Mouse (Mus musculus) intestine, embryonic 15.5 days (tissue): ENCODE data around the gene Tmem117. TPM values are rescaled to one million over a fixed set of nuclear protein-coding genes. Genes with fewer than 3 reads are reported as not detected.

Source experiments
- ATAC-seq: fragments of 200-750 bp; cut with Nextera tagmentation; 2 replicates; pipeline ENCODE4 v1.8.0; 2017; ENCODE audit warnings: moderate TSS enrichment, moderate library complexity
- H3K27ac ChIP-seq: fragments of 300-500 bp; sonication (generic); 2 replicates; pipeline ENCODE4 v1.5.1; 2015; ENCODE audit warnings: mild to moderate bottlenecking, inconsistent platforms
- H3K27me3 ChIP-seq: fragments of 300-500 bp; sonication (generic); replicated peaks from 2 replicates; pipeline ENCODE4 v1.6.1; 2015; ENCODE audit warnings: inconsistent platforms
- H3K36me3 ChIP-seq: fragments of 300-500 bp; sonication (generic); 2 replicates; pipeline ENCODE4 v1.6.1; 2015; ENCODE audit warnings: inconsistent platforms
- H3K4me1 ChIP-seq: fragments of 300-500 bp; sonication (generic); replicated peaks from 2 replicates; pipeline ENCODE4 v1.6.1; 2015; ENCODE audit warnings: inconsistent platforms
- H3K4me2 ChIP-seq: fragments of 300-500 bp; sonication (generic); replicated peaks from 2 replicates; pipeline ENCODE4 v1.6.1; 2015; ENCODE audit warnings: mild to moderate bottlenecking, inconsistent platforms
- H3K4me3 ChIP-seq: fragments of 300-500 bp; sonication (generic); replicated peaks from 2 replicates; pipeline ENCODE4 v1.5.1; 2015; ENCODE audit warnings: inconsistent platforms
- H3K9ac ChIP-seq: fragments of 300-500 bp; sonication (generic); 2 replicates; pipeline ENCODE4 v1.6.1; 2015; ENCODE audit warnings: inconsistent platforms
- H3K9me3 ChIP-seq: fragments of 300-500 bp; sonication (generic); 2 replicates; pipeline ENCODE4 v1.6.1; 2016; ENCODE audit warnings: inconsistent platforms
- WGBS: fragments of 180-500 bp; shearing (Covaris S2); methylation state at CpG from one replicate; pipeline ENCODE4 v1.1.7; 2015; 5-methylcytosine and 5-hydroxymethylcytosine counted together
- polyA plus RNA-seq: library from polyadenylated mRNA; unstranded; fragments of >200 nt; fragmentation: Nextera tagmentation; extraction: Ambion mirVana; gene quantifications from 2 replicates; pipeline ENCODE4 v1.2.1, GENCODE M21; 2015

The Tmem117 gene
- polyA plus RNA-seq, 1 experiment from 2014 or later = 2.5 TPM

DNA sequence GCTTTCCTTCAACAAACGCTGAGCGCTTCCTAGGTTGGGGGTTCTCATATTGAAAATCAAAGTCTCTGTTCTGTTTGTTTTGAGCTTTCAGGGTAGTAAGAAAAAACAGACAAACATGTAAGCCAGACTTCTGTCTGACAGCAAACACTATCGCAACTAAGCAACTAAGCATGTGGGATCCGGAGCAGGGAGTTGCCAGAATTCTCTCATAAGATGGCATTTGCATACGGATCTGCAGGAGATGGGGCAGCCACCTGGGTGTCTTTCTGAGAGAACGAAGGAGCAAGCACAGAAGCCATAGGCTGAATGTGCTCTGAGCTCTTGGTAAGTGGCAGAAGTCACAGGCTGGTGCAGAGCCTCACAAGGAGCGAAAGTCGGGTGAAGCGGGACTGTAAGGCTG lies 22.3 kb downstream of the Tmem117 start:
- Histone ChIP-seq H3K36me3 (no peaks in the 10 kb centered on the region), H3K4me3 (no peak overlapping the region), H3K27me3 (no peaks in the 10 kb centered on the region), H3K9ac (no peak overlapping the region), H3K27ac (no peak overlapping the region), H3K9me3 (no peaks in the 10 kb centered on the region), H3K4me1 (0 out of 2 replicates have a peak, but pooled peaks cover 4% of the 10 kb centered on the region), H3K4me2 (no peak overlapping the region)
- 69% methylated on average over 9 of the region's 9 CpGs for WGBS
- no peak for ATAC-seq

DNA sequence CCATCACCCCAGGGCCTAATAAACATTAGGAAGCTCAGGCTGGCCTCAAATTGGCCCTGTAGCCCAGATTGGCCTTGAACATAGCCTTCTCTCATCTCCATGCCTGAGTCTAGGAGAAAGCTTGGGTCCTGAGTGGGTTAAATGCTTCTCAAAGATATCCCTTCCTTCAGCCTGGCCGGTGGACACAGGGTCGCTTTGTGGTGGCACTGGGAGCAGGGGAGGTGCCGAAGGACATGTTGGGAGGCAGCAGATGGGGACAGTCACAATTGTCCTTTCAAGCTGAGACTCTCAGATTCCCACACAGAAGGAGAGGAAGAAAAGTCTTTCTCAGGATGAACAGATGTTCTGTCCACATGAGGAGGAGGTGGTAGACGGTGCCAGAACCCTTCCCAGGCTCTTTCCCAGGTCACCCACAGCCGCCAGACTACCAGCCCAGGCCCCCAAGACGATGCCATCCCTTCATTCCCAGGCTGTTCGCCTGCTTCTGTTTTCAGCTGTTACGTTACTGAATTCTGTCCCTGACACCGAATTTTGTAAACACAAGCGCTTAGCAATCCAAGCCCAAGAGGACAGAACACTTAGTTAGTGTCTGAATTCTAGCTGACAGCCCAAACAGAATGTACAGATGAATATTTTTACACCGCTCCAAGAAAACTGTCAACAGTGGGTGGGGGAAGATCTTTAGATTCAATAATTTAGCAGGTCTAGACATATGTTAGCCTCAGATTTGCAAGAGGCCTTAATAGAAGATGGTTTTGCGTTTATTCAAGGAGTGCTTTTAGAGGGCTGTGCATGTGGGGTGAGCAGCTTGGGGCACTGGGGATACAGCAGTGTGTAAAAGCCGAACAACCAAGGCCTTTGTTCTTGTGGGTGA lies 23.2 kb downstream of the Tmem117 start:
- no peaks in the 10 kb centered on the region for H3K36me3 ChIP-seq
- ATAC-seq = no peak
- no peaks in the 10 kb centered on the region for H3K9me3 ChIP-seq
- no peak overlapping the region for H3K27ac ChIP-seq
- no peak overlapping the region for H3K4me3 ChIP-seq
- H3K4me1 ChIP-seq = 0 out of 2 replicates have a peak, but pooled peaks cover 4% of the 10 kb centered on the region
- no peak overlapping the region for H3K9ac ChIP-seq
- H3K4me2 ChIP-seq = no peak overlapping the region
- H3K27me3 ChIP-seq = no peaks in the 10 kb centered on the region
- 56% methylated on average over 13 of the region's 13 CpGs for WGBS

DNA sequence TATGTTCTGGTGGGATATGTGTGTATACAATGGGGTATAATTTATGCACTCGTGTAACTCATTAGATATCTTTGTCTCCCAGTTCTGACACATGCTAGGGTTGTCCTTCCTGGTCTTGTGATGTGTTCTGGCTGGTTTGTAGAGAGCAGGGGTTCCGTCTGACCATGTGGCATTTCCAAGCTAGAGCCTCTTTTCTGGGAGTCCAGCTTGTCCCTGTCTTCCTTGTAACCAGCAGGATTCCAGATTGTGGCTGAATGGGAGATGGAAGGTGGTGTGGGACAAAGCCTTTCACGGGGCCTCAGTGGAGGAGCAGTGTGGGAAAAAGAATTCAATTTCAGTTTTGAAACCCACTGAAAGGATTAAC lies 23.8 kb downstream of the Tmem117 start:
- H3K27me3 ChIP-seq = no peaks in the 10 kb centered on the region
- no peak overlapping the region for H3K4me3 ChIP-seq
- no peak overlapping the region for H3K4me2 ChIP-seq
- no peak overlapping the region for H3K9ac ChIP-seq
- no peak for ATAC-seq
- no peaks in the 10 kb centered on the region for H3K36me3 ChIP-seq
- WGBS = 48% methylated on average over 3 of the region's 3 CpGs
- H3K27ac ChIP-seq = no peak overlapping the region
- H3K4me1 ChIP-seq = 0 out of 2 replicates have a peak, but pooled peaks cover 4% of the 10 kb centered on the region
- H3K9me3 ChIP-seq = no peaks in the 10 kb centered on the region

DNA sequence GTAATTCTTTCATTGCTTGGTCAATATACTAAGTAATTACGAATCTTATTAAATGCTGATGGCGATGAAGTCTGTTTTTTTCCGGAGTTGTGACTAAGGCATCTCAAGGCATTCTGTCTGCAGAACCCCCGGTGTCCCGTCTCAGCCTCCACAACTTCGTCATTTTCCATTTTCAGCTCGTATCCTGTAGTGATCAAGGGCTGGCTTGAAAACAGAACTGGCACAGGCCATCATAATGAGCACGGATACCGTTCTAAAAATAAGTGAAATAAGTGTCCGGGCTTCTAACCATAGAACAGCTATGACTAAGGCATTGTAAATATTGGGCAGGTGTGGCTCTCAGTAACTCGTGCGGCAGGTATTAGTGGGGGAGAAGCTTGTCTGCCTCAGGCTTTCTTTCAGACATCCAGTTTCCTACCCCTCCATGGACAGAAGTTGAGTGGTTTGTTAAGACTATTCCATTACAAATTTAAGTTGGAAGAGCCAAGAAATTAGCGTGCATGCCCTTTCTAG lies 26.8 kb downstream of the Tmem117 start:
- no peaks in the 10 kb centered on the region for H3K36me3 ChIP-seq
- WGBS = 76% methylated on average over 13 of the region's 13 CpGs
- no peaks in the 10 kb centered on the region for H3K9me3 ChIP-seq
- 0 out of 2 replicates have a peak, but pooled peaks have one; percentile 40 for ATAC-seq
- no peaks in the 10 kb centered on the region for H3K27me3 ChIP-seq
- no peak overlapping the region for H3K4me2 ChIP-seq
- H3K4me1 ChIP-seq = peaks cover 10% of the 10 kb centered on the region
- no peak overlapping the region for H3K27ac ChIP-seq
- H3K9ac ChIP-seq = no peak overlapping the region
- H3K4me3 ChIP-seq = no peak overlapping the region

DNA sequence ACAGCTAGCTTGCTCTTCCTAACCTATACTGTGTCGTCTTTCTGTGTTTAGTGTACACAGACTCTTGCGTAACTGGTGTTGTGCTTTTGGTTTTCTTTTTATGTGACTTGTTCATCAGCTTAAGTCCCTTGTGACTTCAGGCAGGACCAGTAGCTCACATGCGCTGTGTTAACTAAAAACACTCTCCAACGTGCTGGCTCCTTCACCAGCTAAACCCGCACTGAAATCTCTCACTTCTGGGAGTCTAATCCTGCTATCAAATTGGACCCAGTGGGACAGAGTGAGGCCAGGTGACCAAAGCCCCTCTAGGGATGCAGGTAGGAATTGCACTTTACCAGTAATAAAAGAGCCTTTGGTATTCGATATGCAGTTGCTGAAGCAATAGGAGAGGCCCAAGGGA lies 28.9 kb downstream of the Tmem117 start:
- 72% methylated on average over 6 of the region's 6 CpGs for WGBS
- Histone ChIP-seq H3K9me3 (no peaks in the 10 kb centered on the region), H3K27ac (no peak overlapping the region), H3K4me2 (no peak overlapping the region), H3K36me3 (no peaks in the 10 kb centered on the region), H3K9ac (no peak overlapping the region), H3K27me3 (no peaks in the 10 kb centered on the region), H3K4me3 (no peak overlapping the region), H3K4me1 (peaks cover 8% of the 10 kb centered on the region)
- ATAC-seq = no peak

DNA sequence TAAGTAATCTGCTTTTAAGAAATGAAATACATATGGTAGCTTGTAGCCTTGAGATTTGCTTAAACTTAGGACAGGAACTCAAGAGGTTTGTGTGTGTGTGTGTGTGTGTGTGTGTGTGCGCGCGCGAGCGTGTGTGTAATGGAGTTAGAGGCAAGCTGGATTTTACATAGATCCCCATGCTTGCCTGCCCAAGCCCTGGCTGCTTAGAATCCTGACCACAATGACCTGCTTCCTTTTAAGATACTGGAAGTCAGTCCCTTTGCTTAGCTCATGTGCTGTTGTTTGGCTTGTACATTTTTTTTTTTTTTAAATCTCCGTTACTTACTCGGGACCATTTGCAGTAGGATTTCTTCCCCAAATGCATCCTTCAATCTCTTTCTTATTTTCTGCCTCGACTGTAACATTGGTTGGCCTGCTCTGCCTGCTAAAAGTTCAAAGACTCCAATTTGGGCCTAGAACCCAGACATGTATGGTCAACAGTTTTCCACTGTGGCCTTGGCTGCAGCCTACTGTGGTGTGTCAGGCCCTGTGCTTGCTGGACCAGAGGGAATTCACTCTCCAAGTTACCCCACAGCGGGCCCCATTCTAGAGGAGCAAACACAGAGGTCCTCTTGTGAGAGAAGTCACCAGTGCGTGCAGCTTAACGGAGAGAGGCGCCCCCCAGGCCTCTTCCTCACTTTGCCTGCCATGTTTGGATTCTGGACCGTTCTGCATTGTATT lies 29.5 kb downstream of the Tmem117 start:
- H3K36me3 ChIP-seq = no peaks in the 10 kb centered on the region
- no peaks in the 10 kb centered on the region for H3K9me3 ChIP-seq
- WGBS = 71% methylated on average over 13 of the region's 13 CpGs
- H3K4me1 ChIP-seq = peaks cover 8% of the 10 kb centered on the region
- no peak overlapping the region for H3K9ac ChIP-seq
- H3K4me3 ChIP-seq = no peak overlapping the region
- ATAC-seq = no peak
- no peak overlapping the region for H3K4me2 ChIP-seq
- no peaks in the 10 kb centered on the region for H3K27me3 ChIP-seq
- H3K27ac ChIP-seq = no peak overlapping the region

DNA sequence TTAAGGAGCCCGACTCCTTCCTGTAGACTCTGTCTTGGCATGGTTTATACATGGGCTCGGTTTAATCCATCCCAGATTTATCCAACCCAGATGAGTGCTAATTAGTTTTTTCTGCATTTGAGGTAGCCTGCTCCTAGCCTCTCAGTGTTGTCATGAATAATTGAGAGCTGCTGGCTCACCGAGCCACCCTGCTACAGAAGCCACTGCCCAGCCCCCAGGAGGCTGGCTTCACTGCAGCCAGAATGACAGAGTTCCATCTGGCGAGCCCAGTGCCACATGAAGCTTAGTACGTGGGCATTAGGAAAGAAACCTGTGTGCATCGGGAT lies 30.0 kb downstream of the Tmem117 start:
- no peaks in the 10 kb centered on the region for H3K27me3 ChIP-seq
- H3K36me3 ChIP-seq = no peaks in the 10 kb centered on the region
- peaks cover 8% of the 10 kb centered on the region for H3K4me1 ChIP-seq
- no peak overlapping the region for H3K27ac ChIP-seq
- no peak overlapping the region for H3K9ac ChIP-seq
- H3K4me3 ChIP-seq = no peak overlapping the region
- H3K9me3 ChIP-seq = no peaks in the 10 kb centered on the region
- ATAC-seq = no peak
- WGBS = 62% methylated on average over 6 of the region's 6 CpGs
- H3K4me2 ChIP-seq = no peak overlapping the region

DNA sequence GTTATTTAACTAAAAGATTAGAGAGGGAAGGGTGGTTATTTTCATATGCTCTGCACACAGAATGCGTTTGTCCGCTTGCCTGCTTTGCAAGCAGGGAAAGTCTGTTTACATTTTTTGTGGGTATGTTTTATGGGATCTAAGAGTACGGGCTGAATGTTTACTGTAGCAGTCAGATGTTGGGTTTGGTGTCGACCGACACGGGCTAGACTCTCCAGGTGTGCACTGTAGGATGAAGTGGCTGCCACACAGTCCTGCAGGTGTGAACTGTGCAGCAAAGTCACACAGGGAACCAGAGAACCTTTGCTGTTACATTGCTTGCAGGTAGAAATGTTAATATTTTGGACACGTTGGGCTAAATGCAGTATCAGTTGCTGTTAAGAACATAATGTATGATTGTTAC lies 31.9 kb downstream of the Tmem117 start:
- Histone ChIP-seq H3K9me3 (no peaks in the 10 kb centered on the region), H3K4me3 (no peak overlapping the region), H3K9ac (no peak overlapping the region), H3K4me2 (no peak overlapping the region), H3K36me3 (no peaks in the 10 kb centered on the region), H3K27ac (no peak overlapping the region), H3K27me3 (no peaks in the 10 kb centered on the region), H3K4me1 (peaks cover 8% of the 10 kb centered on the region)
- 13% methylated on average over 7 of the region's 7 CpGs for WGBS
- 0 out of 2 replicates have a peak, but pooled peaks have one; percentile 32 for ATAC-seq

DNA sequence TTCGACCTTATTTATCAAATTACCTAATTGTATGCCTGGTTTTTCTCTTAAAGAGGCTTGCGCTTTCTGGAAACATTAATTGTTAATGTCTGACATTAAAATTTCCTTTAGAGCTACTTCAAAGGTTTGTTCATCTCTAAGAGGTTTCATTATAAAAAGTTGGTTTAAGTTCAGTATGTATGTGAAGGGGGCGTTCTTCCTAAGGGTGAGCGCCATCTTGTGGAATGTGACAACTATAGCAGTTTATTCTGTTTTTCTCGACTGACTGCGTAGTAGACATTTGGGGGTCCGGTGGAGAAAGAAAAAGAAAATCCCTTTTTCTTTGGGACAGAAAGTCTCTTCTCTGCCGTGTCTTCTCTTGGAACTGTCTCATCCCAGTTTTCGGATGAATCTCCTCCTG lies 32.4 kb downstream of the Tmem117 start:
- WGBS = 16% methylated on average over 9 of the region's 9 CpGs
- no peak for ATAC-seq

DNA sequence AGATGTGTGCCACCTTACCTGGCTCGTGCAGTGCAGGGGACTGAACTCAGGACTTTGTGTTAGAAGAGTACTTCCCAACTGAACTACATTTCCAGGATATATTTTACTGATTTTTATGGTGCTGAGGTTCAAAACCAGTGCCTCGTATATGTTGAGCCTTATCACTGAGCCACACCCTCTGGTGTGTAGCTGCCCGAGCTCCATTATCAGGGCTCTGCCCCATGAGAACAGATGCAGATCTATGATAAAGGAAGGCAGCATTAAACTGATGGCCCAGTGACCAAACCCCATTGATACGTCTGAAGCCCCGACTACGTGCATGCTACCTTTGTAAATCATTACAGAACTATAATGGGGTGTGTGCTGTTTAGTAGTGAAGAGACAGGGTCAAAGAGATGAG lies 35.6 kb downstream of the Tmem117 start:
- peak; percentile 65 for ATAC-seq
- WGBS = 69% methylated on average over 6 of the region's 6 CpGs

More for the DNA sequence above, 32.4 kb downstream of the Tmem117 start:
- Histone ChIP-seq H3K36me3 (no peaks in the 10 kb centered on the region), H3K9me3 (no peaks in the 10 kb centered on the region), H3K4me3 (no peak overlapping the region), H3K9ac (no peak overlapping the region), H3K27ac (no peak overlapping the region), H3K4me1 (peaks cover 8% of the 10 kb centered on the region), H3K4me2 (no peak overlapping the region), H3K27me3 (no peaks in the 10 kb centered on the region)

DNA sequence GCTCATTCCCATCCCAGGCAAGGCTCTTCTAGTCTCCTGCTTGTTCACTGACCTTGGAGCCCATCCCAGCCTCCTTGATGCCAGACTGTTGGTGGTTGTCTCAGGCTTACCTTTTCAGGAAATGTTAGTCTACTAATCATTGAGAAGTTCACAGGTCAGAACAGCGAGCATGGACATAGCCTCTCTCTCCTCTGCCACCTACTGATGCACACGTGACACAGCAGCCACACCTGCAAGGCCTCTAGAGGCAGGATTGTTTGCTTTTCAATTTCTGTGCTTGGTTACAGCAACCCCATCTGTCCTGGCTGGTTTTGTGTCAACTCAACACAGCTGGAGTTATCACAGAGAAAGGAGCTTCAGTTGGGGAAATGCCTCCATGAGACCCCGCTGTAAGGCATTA lies 52.1 kb downstream of the Tmem117 start:
- H3K4me3 ChIP-seq = no peak overlapping the region
- H3K27me3 ChIP-seq = no peaks in the 10 kb centered on the region
- no peak overlapping the region for H3K9ac ChIP-seq
- no peak overlapping the region for H3K4me2 ChIP-seq
- 51% methylated on average over 3 of the region's 3 CpGs for WGBS
- H3K27ac ChIP-seq = no peak overlapping the region
- no peaks in the 10 kb centered on the region for H3K36me3 ChIP-seq
- H3K4me1 ChIP-seq = no peaks in the 10 kb centered on the region
- ATAC-seq = peak; percentile 84
- no peaks in the 10 kb centered on the region for H3K9me3 ChIP-seq

More for the DNA sequence above, 35.6 kb downstream of the Tmem117 start:
- no peak overlapping the region for H3K4me2 ChIP-seq
- 0 out of 2 replicates have a peak, but pooled peaks cover 4% of the 10 kb centered on the region for H3K4me1 ChIP-seq
- no peaks in the 10 kb centered on the region for H3K36me3 ChIP-seq
- no peak overlapping the region for H3K9ac ChIP-seq
- H3K9me3 ChIP-seq = no peaks in the 10 kb centered on the region
- H3K4me3 ChIP-seq = no peak overlapping the region
- no peaks in the 10 kb centered on the region for H3K27me3 ChIP-seq
- no peak overlapping the region for H3K27ac ChIP-seq

DNA sequence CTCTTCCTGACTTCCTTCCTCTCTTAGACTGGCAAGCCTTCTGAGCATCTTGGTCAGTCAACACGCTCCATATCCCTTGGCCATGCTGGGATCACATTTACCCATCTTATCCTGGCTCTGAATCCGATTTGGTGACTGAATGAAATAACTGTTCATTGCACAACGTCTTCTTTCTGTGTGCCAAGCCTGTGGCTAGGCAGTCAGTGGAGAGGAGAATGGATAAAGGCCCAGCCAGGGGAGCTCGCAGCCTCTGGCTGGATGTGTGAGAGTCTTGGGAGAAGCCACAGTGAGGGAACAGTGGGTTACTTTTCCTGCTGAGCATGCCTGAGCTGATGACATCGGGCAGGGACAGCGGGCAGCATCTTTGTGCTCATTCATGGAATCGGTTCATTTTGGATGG lies 55.2 kb downstream of the Tmem117 start:
- WGBS = 80% methylated on average over 7 of the region's 7 CpGs
- no peak overlapping the region for H3K27ac ChIP-seq
- H3K36me3 ChIP-seq = no peaks in the 10 kb centered on the region
- H3K4me2 ChIP-seq = no peak overlapping the region
- H3K9ac ChIP-seq = no peak overlapping the region
- no peak for ATAC-seq
- H3K4me3 ChIP-seq = no peak overlapping the region
- no peaks in the 10 kb centered on the region for H3K27me3 ChIP-seq
- no peaks in the 10 kb centered on the region for H3K4me1 ChIP-seq
- H3K9me3 ChIP-seq = no peaks in the 10 kb centered on the region
